Mouse (Mus musculus) right cerebral cortex, adult 2 months (tissue): ENCODE results near the gene Pfn2.
"Not testable (repeated sequence)": the region's sequence is repeated elsewhere in the genome, so short reads cannot be mapped to it uniquely, and the experiment has no call there.

ENCODE experiments used
- DNase-seq, 2 experiments: peaks; one replicate each; pipeline ENCODE4 v3.0.0; 2021 to 2022; ENCODE audit warnings: low spot score in 2 of 2

The Pfn2 gene

GRCm38 (mm10) chr3:57847760-57848185 is at the start of gene Pfn2:
Gene Pfn2 (minus strand): TSS chr3:57848079.
- DNase-seq = peak; percentile 72 to 75

GRCm38 (mm10) chr3:57882945-57883344 is 35.1 kb upstream of the Pfn2 start:
- peak in 1 of 2 experiments; percentile 45 for DNase-seq

- peak; percentile 53 to 62 for DNase-seq
Observed at GRCm38 (mm10) chr3:57846912-57847759, 743 bp downstream of the Pfn2 start.

GRCm38 (mm10) chr3:57846662-57846911 is 1.3 kb downstream of the Pfn2 start:
- DNase-seq = no peak

- DNase-seq = peak; percentile 55 to 63
Observed at GRCm38 (mm10) chr3:57845786-57846661, 1.9 kb downstream of the Pfn2 start.

GRCm38 (mm10) chr3:57843775-57844174 is 4.1 kb downstream of the Pfn2 start:
- no peak for DNase-seq

- no peak for DNase-seq
Observed at GRCm38 (mm10) chr3:57836911-57837310, 11.0 kb downstream of the Pfn2 start.

- DNase-seq = no peak
Observed at GRCm38 (mm10) chr3:57833585-57833984, 14.3 kb downstream of the Pfn2 start.

GRCm38 (mm10) chr3:57825866-57826265 is 22.0 kb downstream of the Pfn2 start:
- DNase-seq = no peak

GRCm38 (mm10) chr3:57815447-57815846 is 32.4 kb downstream of the Pfn2 start:
- DNase-seq = no peak

- not testable (repeated sequence) for DNase-seq
Observed at GRCm38 (mm10) chr3:57795071-57795470, 52.8 kb downstream of the Pfn2 start.
